Mouse (Mus musculus) hindbrain, embryonic 13.5 days (tissue): ENCODE data around the gene Vtcn1. TPM values are rescaled to one million over a fixed set of nuclear protein-coding genes. Genes with fewer than 3 reads are reported as not detected.
A peak's percentile ranks its signal among the peaks of the same experiment; 100 is the strongest.

Source experiments
- ATAC-seq: fragments of 200-750 bp; cut with Nextera tagmentation; 2 replicates; pipeline ENCODE4 v1.8.0; 2017; ENCODE audit warnings: moderate TSS enrichment; ENCODE audit not compliant: low FRiP score
- H3K27ac ChIP-seq: fragments of 300-500 bp; sonication (generic); 2 replicates; pipeline ENCODE4 v1.5.1; 2015; ENCODE audit warnings: inconsistent platforms, mild to moderate bottlenecking, moderate library complexity
- H3K27me3 ChIP-seq: fragments of 300-500 bp; sonication (generic); 2 replicates; pipeline ENCODE4 v1.6.1; 2015; ENCODE audit warnings: mild to moderate bottlenecking, inconsistent platforms
- H3K36me3 ChIP-seq: fragments of 300-500 bp; sonication (generic); 2 replicates; pipeline ENCODE4 v1.6.1; 2015; ENCODE audit warnings: mild to moderate bottlenecking, inconsistent platforms
- H3K4me1 ChIP-seq: fragments of 300-500 bp; sonication (generic); replicated peaks from 2 replicates; pipeline ENCODE4 v1.6.1; 2015; ENCODE audit warnings: inconsistent platforms
- H3K4me2 ChIP-seq: fragments of 300-500 bp; sonication (generic); 2 replicates; pipeline ENCODE4 v1.6.1; 2015; ENCODE audit warnings: inconsistent platforms, mild to moderate bottlenecking, moderate library complexity
- H3K4me3 ChIP-seq: fragments of 300-500 bp; sonication (generic); 2 replicates; pipeline ENCODE4 v1.5.1; 2015; ENCODE audit warnings: mild to moderate bottlenecking, inconsistent platforms
- H3K9ac ChIP-seq: fragments of 300-500 bp; sonication (generic); 2 replicates; pipeline ENCODE4 v1.6.1; 2015; ENCODE audit warnings: mild to moderate bottlenecking, inconsistent platforms
- H3K9me3 ChIP-seq: fragments of 300-500 bp; sonication (generic); 2 replicates; pipeline ENCODE4 v1.6.1; 2016; ENCODE audit warnings: inconsistent platforms
- WGBS: fragments of 180-500 bp; shearing (Covaris S2); methylation state at CpG from one replicate; pipeline ENCODE4 v1.1.7; 2015; 5-methylcytosine and 5-hydroxymethylcytosine counted together
- polyA plus RNA-seq: library from polyadenylated mRNA; unstranded; fragments of >200 nt; fragmentation: Nextera tagmentation; extraction: Ambion mirVana; gene quantifications from 2 replicates; pipeline ENCODE4 v1.2.1, GENCODE M21; 2015

Vtcn1 gene
- not detected in 2 replicates for polyA plus RNA-seq

- no peaks in the 10 kb centered on the region for H3K36me3 ChIP-seq
- WGBS, result 57% methylated on average over 6 of the region's 6 CpGs
- H3K27ac ChIP-seq, result no peak within 1 kb of the TSS
- no peak for ATAC-seq
- no peak within 1 kb of the TSS for H3K9ac ChIP-seq
- no peaks in the 10 kb centered on the region for H3K9me3 ChIP-seq
- H3K4me1 ChIP-seq, result peaks cover 9% of the 10 kb centered on the region
- no peaks in the 10 kb centered on the region for H3K27me3 ChIP-seq
- no peak within 1 kb of the TSS for H3K4me3 ChIP-seq
- no peak within 1 kb of the TSS for H3K4me2 ChIP-seq
Measured at GRCm38 (mm10) chr3:100825225-100825965, at the start of gene Vtcn1. Vtcn1 (plus strand) TSS chr3:100825459.

GRCm38 (mm10) chr3:100776967-100777366 is 48.3 kb upstream of the Vtcn1 start:
- Histone ChIP-seq H3K4me2 (no peak overlapping the region), H3K36me3 (no peaks in the 10 kb centered on the region)

GRCm38 (mm10) chr3:100777568-100777967 is 47.7 kb upstream of the Vtcn1 start:
- WGBS, result 21% methylated on average over 4 of the region's 4 CpGs
- no peaks in the 10 kb centered on the region for H3K27me3 ChIP-seq
- no peaks in the 10 kb centered on the region for H3K36me3 ChIP-seq
- no peak overlapping the region for H3K27ac ChIP-seq
- ATAC-seq, result no peak
- 0 out of 2 replicates have a peak, but pooled peaks cover 5% of the 10 kb centered on the region for H3K4me1 ChIP-seq
- H3K9ac ChIP-seq, result no peak overlapping the region
- no peak overlapping the region for H3K4me2 ChIP-seq
- no peak overlapping the region for H3K4me3 ChIP-seq
- no peaks in the 10 kb centered on the region for H3K9me3 ChIP-seq

More at GRCm38 (mm10) chr3:100776967-100777366, 48.3 kb upstream of the Vtcn1 start:
- Histone ChIP-seq H3K9ac (no peak overlapping the region), H3K4me1 (0 out of 2 replicates have a peak, but pooled peaks cover 5% of the 10 kb centered on the region), H3K9me3 (no peaks in the 10 kb centered on the region), H3K27me3 (no peaks in the 10 kb centered on the region), H3K27ac (no peak overlapping the region), H3K4me3 (no peak overlapping the region)
- ATAC-seq, result no peak
- WGBS, result 79% methylated on average over 6 of the region's 6 CpGs

GRCm38 (mm10) chr3:100786076-100786475 is 39.2 kb upstream of the Vtcn1 start:
- Histone ChIP-seq H3K4me3 (no peak overlapping the region), H3K27me3 (no peaks in the 10 kb centered on the region), H3K4me2 (no peak overlapping the region), H3K4me1 (no peaks in the 10 kb centered on the region), H3K9me3 (no peaks in the 10 kb centered on the region), H3K36me3 (no peaks in the 10 kb centered on the region), H3K9ac (no peak overlapping the region), H3K27ac (no peak overlapping the region)
- no peak for ATAC-seq
- 86% methylated on average over 2 of the region's 2 CpGs for WGBS

- no peak overlapping the region for H3K27ac ChIP-seq
- no peaks in the 10 kb centered on the region for H3K9me3 ChIP-seq
- H3K4me2 ChIP-seq, result no peak overlapping the region
- no peak overlapping the region for H3K9ac ChIP-seq
- no peaks in the 10 kb centered on the region for H3K4me1 ChIP-seq
- 86% methylated on average over 3 of the region's 3 CpGs for WGBS
- no peak overlapping the region for H3K4me3 ChIP-seq
- no peaks in the 10 kb centered on the region for H3K36me3 ChIP-seq
- ATAC-seq, result no peak
- H3K27me3 ChIP-seq, result no peaks in the 10 kb centered on the region
Measured at GRCm38 (mm10) chr3:100791670-100792069, 33.6 kb upstream of the Vtcn1 start.

GRCm38 (mm10) chr3:100793345-100793744 is 31.9 kb upstream of the Vtcn1 start:
- 91% methylated on average over 2 of the region's 2 CpGs for WGBS
- H3K9me3 ChIP-seq, result no peaks in the 10 kb centered on the region
- no peaks in the 10 kb centered on the region for H3K36me3 ChIP-seq
- H3K27me3 ChIP-seq, result no peaks in the 10 kb centered on the region
- no peak overlapping the region for H3K4me3 ChIP-seq
- H3K4me1 ChIP-seq, result no peaks in the 10 kb centered on the region
- H3K27ac ChIP-seq, result no peak overlapping the region
- no peak for ATAC-seq
- H3K9ac ChIP-seq, result no peak overlapping the region
- H3K4me2 ChIP-seq, result no peak overlapping the region

GRCm38 (mm10) chr3:100796571-100796970 is 28.7 kb upstream of the Vtcn1 start:
- Histone ChIP-seq H3K27me3 (no peaks in the 10 kb centered on the region), H3K9me3 (no peaks in the 10 kb centered on the region), H3K36me3 (no peaks in the 10 kb centered on the region), H3K27ac (no peak overlapping the region), H3K4me3 (no peak overlapping the region), H3K4me1 (no peaks in the 10 kb centered on the region), H3K4me2 (no peak overlapping the region), H3K9ac (no peak overlapping the region)
- ATAC-seq, result no peak
- WGBS, result 78% methylated on average over 4 of the region's 4 CpGs

GRCm38 (mm10) chr3:100797166-100798145 is 27.8 kb upstream of the Vtcn1 start:
- no peak overlapping the region for H3K4me3 ChIP-seq
- ATAC-seq, result no peak
- H3K9me3 ChIP-seq, result no peaks in the 10 kb centered on the region
- H3K4me1 ChIP-seq, result no peaks in the 10 kb centered on the region
- no peaks in the 10 kb centered on the region for H3K27me3 ChIP-seq
- 74% methylated on average over 6 of the region's 6 CpGs for WGBS
- H3K9ac ChIP-seq, result no peak overlapping the region
- no peaks in the 10 kb centered on the region for H3K36me3 ChIP-seq
- no peak overlapping the region for H3K27ac ChIP-seq
- no peak overlapping the region for H3K4me2 ChIP-seq

GRCm38 (mm10) chr3:100798872-100799422 is 26.3 kb upstream of the Vtcn1 start:
- ATAC-seq, result no peak
- H3K4me3 ChIP-seq, result no peak overlapping the region
- no peaks in the 10 kb centered on the region for H3K9me3 ChIP-seq
- WGBS, result 92% methylated on average over 3 of the region's 3 CpGs
- no peaks in the 10 kb centered on the region for H3K27me3 ChIP-seq
- H3K36me3 ChIP-seq, result no peaks in the 10 kb centered on the region
- no peak overlapping the region for H3K27ac ChIP-seq
- no peaks in the 10 kb centered on the region for H3K4me1 ChIP-seq
- no peak overlapping the region for H3K4me2 ChIP-seq
- H3K9ac ChIP-seq, result no peak overlapping the region

GRCm38 (mm10) chr3:100804975-100805374 is 20.3 kb upstream of the Vtcn1 start:
- Histone ChIP-seq H3K9me3 (no peaks in the 10 kb centered on the region), H3K4me3 (no peak overlapping the region), H3K4me1 (peaks cover 8% of the 10 kb centered on the region; the same call in 1 of the 2 replicates), H3K27me3 (no peaks in the 10 kb centered on the region), H3K36me3 (no peaks in the 10 kb centered on the region), H3K9ac (no peak overlapping the region), H3K27ac (no peak overlapping the region), H3K4me2 (0 out of 2 replicates have a peak overlapping the region, but pooled peaks have one; percentile 6)
- 72% methylated on average over 1 of the region's 1 CpGs for WGBS
- ATAC-seq, result no peak

- H3K27ac ChIP-seq, result no peak overlapping the region
- no peaks in the 10 kb centered on the region for H3K27me3 ChIP-seq
- H3K4me2 ChIP-seq, result no peak overlapping the region
- no peak overlapping the region for H3K9ac ChIP-seq
- H3K4me1 ChIP-seq, result peaks cover 8% of the 10 kb centered on the region; the same call in 1 of the 2 replicates
- H3K4me3 ChIP-seq, result no peak overlapping the region
- ATAC-seq, result no peak
- H3K36me3 ChIP-seq, result no peaks in the 10 kb centered on the region
- 60% methylated on average over 6 of the region's 6 CpGs for whole genome bisulfite sequencing
- no peaks in the 10 kb centered on the region for H3K9me3 ChIP-seq
Measured at GRCm38 (mm10) chr3:100805925-100806324, 19.3 kb upstream of the Vtcn1 start.

- no peak overlapping the region for H3K4me3 ChIP-seq
- H3K9me3 ChIP-seq, result no peaks in the 10 kb centered on the region
- H3K4me2 ChIP-seq, result no peak overlapping the region
- H3K36me3 ChIP-seq, result no peaks in the 10 kb centered on the region
- ATAC-seq, result no peak
- no peak overlapping the region for H3K9ac ChIP-seq
- H3K4me1 ChIP-seq, result 0 out of 2 replicates have a peak, but pooled peaks cover 7% of the 10 kb centered on the region
- H3K27ac ChIP-seq, result no peak overlapping the region
- H3K27me3 ChIP-seq, result no peaks in the 10 kb centered on the region
- WGBS, result 64% methylated on average over 2 of the region's 2 CpGs
Measured at GRCm38 (mm10) chr3:100810461-100810860, 14.8 kb upstream of the Vtcn1 start.
